Mouse (Mus musculus) telencephalon, adult 2 months (tissue): Measurements from ENCODE around the gene Tnmd.
A peak's percentile ranks its signal among the peaks of the same experiment; 100 is the strongest.

Experiments used
- DNase-seq: peaks from one replicate; pipeline ENCODE4 v3.0.0-alpha.2; 2011; ENCODE audit warnings: low read depth, low spot score

The Tnmd gene

GRCm38 (mm10) chrX:133850680-133851079 lies at the start of gene Tnmd:
Gene Tnmd (plus strand): TSS chrX:133850980.
- no peak for DNase-seq

DNA sequence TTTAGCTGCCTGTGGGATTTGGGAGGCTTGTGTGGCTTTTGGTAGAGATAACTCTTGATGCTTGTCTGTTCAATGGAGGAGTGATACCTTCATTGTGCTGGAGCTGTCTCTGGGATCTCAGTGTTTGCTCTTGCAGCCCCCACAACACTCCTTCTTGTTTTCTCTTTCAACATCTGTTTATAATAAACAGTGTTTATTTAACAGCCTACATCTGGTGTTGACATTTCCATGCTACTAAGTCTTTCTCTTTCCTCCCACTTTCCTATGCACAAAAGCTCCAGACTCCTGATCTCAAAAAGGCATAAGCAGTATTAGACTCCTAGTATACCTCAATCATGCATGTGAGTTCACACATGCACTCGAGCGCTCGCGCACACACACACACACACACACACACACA lies 2.9 kb downstream of the Tnmd start:
- DNase-seq = no peak

DNA sequence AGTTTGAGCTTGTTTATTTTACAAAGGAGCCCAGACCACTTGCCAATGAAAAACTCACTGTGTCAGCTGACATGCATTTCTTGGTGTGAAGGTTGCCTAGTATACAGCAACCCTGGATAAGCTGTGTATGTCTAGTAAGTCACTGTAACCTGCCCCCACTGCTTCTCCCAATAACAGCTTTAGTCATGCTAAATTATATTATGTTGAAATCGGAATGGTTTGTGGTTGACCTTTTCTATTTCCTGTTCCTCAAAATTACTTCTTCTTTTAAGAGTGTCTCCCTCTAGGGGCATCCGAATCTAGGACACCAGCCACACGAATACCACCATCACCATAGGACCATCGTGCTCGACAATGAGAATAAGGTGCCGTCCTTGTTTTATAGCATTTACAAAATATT lies 19.0 kb downstream of the Tnmd start:
- no peak for DNase-seq

DNA sequence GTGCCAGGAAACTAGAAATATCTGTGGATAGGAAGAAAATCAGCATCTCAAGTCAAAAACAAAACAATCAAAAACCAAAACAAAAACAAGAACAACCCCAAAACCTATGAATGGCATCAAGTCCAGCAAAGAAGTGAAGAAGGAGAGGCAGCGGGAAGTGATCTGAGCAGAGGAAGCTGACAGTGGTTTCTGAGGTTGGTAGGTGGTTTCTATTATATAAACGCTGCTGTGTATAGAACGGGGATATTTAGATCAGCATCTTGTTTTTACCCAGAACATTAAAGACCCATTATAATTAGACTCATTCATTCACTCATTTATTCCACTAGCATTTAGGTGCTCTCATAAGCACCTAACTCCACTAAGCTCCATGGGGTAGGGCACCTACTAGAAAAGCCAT lies 36.5 kb downstream of the Tnmd start:
- no peak for DNase-seq

DNA sequence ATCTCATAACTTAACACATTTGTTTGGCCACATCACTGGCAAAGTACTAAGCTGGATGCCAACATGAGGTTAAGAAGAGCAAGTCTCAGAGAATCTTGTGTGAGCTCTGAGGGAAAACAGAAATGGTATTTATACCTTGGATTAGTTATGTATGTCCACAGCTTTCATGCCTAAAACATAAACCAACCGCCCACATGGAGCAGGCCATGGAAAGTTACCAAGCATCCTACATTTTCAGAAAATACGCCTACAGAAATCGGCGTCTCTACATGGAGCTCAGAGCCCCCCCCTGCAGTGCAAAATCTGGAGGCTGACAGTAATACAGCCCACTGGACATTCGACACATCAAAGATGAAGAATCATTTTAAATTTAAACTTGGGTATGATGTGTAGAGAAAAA lies 37.3 kb downstream of the Tnmd start:
- DNase-seq = no peak

- peak; percentile 73 for DNase-seq
These were observed 47.3 kb downstream of the Tnmd start, which contains the start of gene Tspan6 for GRCm38 (mm10) chrX:133898014-133898542. Gene Tspan6 (minus strand): TSS chrX:133898429.

DNA sequence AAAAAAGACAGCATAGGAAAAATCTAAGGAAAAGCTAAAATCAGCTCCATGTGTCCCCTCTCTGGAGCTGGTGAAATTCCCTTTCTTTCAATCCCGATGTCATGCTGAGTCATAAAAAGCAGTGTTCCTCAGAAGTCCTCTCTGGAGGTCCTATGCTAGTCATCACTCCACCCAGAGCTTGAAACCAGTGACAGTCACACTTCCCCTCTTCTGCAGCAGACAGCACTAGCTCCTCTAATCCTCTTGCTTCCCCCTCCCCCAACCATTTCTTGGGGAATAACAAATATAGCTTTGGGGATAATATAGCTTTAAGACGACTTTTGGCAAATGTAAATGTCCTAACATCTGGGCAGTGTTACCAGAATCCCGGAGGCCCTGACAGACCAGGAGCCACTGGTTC lies 57.5 kb downstream of the Tnmd start, which contains the start of gene Srpx2:
Gene Srpx2, plus strand, starts transcription at position 166 of the 400 bp plus-strand sequence.
- no peak for DNase-seq

DNA sequence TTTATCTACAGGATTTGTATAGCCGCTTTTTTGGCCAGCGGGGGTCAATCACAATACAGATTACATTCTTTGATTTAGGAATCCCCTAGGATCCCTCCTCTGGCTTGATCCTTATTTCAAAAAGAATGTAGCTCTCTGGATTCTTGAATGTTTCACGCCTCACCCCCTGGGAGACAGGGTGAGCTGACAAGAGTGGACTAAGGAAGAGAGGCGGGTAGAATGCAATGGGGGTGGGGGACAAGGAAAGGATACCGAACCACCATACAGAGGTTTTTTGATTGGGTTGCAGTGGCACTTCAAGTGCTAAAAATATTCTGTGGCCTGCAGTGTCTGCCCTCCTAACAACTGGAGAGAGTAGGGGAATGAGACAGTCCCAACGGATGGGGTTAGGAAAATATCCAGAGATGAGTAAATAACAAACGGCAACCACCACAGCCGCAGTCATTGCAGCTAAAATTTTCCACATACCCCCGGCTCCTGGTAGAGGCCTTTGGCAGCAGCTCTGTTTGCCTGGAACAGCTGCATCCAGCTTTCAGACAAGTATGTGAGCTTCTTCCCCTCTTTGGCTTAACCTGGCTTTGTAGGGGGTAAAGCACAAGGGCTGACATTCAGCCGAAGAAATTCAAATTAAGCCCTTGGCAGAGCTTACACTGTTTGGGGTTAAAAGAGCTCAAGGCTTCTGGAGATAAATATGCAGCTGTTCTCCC lies 60.8 kb downstream of the Tnmd start:
- no peak for DNase-seq

GRCm38 (mm10) chrX:133913006-133913405 lies 62.2 kb downstream of the Tnmd start:
- DNase-seq = no peak

DNA sequence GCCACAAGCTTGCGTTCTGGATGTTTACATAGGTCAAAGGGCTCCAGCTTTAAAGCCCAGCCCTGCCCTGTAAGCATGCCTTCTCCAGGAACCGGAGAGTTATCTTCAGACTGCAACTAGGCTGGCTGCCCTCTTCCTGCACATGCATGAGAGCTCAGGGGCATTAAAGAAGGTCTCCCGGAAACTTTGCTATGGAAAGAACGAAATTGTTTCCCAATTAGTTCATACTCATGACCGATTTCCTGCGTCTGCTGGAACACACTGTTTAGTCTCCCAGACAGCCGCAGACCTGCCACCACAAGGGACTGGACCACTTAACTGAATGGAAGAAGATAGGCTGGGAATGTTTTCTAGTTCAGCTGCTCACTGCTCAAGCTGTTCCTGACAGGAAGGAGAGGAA lies 63.4 kb downstream of the Tnmd start:
- DNase-seq = no peak
